Mouse (Mus musculus): Measurements from ENCODE around the gene Cdkal1. TPM values are rescaled to one million over a fixed set of nuclear protein-coding genes. Genes with fewer than 3 reads are reported as not detected.

The Cdkal1 gene
- polyA plus RNA-seq, 3 experiments from 2014 or later, result 29.6 to 54.2 (median 51.8) TPM

DNA sequence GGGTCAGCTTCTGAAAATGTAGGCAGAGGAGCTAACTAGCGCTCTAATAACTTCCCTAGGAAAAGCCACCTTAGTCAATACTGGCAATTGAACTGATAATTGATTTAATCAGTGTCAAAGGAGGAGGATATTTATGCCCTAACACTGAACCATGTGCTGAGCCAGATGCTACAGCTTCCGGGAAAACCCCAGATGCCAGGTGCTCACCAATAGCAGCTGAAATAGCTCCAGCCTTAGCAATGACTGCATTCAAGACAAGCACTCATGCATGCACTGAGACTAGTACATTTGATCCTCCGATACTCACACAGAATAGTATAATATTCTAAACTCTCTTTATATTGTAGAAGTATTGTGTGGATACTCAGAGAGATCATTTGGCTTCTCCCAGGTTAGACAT, 368.8 kb downstream of the Cdkal1 start:
- no peak for ATAC-seq

DNA sequence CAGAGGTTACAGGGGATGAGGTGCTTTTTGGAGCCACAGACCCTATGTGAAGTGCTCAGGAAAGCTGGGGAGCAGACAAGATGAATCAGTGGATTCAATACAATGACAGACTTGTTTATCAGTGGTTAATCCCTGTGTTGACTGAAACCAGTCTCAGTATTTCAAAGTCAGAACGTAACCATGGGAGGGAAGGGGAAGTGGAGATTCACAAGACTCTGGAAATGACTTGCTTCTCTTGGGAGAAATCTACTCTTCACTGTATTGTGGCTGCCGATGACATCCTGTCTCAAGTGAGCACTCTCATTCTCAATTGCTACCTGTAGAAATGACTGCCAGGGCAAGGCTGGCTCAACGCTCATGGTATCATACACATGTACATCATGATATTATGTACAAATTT, 371.5 kb downstream of the Cdkal1 start:
- no peak for ATAC-seq

DNA sequence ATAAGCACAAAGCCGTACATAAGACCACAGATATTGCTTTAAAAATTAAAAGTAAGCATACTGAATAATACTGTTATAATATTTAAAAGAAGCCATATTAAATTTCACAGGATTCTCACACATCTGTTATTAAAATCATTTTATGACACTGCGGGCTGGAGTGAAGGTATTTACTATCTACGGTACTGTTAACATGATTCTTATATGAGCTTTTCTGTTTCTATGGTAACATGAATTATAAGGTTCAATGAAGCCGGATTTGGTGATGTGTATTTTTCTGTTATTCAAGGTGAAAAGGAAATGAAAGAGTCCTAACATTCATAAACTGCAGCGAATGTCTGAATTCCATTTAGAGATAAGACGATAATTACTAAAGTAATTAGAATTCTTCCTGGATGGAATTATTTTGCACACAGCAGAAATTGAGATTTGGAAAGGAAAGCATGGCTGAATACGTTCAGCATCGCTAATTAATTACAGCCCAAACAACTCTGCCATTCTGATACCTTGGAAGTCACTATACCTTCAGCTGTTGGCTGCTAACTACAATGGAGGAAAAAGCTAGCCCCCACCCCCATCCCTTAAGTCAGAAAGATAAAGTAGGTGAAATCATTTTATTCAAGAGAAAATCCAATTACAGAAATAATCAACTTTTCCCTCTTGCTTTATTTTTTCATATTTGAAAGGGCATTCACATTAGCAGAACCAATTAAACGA, 373.2 kb downstream of the Cdkal1 start:
- ATAC-seq, result no peak

DNA sequence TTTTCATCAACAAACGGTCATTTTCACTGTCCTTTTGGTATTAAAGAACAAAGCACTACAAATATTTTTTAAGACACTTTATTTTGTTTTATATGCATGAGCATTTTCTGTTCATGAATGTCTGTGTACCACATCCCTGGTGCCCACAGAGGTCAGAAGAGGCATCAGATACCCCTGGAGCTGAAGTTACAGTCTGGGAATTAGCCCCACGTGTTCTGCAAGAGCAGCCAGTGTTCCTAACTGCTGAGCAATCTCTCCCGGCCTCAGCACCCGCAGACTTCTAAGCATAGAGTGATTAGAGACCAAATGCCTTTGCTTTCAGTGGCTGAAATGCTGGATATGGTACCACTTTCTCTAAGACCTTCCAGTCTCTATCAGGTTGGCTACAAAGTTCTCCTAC, 379.1 kb downstream of the Cdkal1 start:
- ATAC-seq, result no peak

DNA sequence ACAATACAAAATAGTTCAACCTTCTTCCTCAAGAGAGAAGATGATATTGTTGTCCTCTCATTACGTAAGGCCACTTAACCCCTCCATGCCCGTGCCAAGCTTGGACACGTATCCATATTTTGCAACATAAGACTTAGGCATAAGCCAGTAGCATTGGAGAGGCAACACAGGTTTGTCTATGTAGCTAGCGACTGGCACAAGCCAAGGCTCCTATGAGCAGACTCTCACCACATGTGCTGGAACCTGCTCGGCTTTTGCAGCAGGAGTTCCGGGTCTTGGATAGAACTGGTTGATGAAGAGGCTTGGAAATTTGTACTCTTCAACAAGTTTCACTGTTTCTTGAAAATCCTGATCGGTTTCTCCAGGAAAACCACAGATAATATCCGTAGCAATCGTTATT, 381.2 kb downstream of the Cdkal1 start:
- no peak for ATAC-seq

DNA sequence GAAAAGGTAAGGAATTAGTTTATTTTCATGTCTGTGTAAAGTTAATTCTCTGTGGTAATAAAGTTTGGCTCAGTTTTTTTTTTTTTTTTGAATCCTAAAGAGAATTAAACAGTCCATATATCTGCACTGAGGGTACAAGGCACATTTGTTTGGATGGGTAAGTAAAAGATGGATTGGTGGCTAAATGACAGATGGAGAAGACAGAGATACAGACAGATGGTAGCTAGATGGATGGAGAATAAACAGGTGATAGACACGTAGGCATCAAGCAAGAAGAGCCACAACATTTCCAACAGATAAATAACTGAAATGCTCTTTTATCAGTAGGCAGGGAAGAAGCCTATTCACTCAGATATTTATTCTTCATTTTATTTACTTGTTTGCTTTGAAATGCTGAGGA, 381.7 kb downstream of the Cdkal1 start:
- ATAC-seq, result no peak

DNA sequence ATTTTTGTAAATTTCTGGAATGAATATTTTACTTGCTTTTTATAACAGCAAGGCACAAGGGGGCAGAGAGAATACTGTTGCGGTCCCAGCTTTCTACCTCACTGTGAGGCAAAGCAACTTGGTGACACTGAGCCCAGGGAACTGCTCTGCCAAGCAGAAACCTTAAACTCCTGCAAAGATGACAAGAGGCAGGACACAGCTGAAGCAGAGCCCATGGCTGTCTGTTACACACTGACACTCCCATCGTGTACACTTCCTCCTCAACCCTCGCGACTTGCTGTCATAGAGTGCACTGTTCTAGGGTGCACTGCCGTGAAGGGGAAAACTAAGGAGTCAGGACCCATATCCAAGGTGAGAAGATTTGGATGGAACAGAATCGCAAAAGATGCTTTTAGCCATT, 393.2 kb downstream of the Cdkal1 start:
- no peak for ATAC-seq

DNA sequence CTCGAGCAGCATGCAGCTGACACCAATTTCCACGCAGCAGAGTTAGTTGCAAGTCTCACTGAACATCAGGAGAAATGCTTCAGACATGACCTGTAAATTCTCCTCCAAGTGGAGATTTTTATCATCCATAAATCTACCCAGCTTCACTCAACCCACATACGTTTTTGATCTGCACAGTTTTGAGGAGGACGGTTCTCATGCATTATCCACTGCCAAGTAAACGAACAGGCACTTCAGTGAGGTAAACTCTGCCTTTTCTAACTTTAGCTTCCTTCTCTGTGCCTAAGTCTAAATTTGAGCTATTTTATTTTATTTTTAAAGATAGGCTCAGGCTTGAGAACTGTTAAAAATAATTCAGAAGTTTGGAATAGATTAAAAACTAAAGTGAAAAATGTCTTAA, 394.7 kb downstream of the Cdkal1 start:
- ATAC-seq, result no peak

DNA sequence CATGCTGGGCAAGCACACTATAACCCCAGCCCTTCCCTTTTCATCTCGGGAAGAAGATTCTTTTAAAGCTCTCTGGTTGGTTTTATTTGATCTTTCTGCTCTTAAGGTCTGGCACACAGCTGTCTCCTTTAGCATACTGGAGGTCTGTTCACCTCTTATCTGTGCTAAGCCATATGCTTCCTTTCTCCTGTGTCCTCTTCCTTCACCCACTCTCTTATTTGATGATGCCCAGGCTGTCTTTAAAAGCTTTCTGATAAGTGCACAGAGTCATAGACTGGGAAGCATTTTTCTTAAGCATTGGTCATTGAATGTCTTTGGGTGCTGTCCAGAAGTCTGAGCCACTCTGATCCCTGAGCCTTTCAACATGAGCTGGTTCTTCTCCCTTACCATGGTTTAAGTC, 397.1 kb downstream of the Cdkal1 start:
- no peak for ATAC-seq

DNA sequence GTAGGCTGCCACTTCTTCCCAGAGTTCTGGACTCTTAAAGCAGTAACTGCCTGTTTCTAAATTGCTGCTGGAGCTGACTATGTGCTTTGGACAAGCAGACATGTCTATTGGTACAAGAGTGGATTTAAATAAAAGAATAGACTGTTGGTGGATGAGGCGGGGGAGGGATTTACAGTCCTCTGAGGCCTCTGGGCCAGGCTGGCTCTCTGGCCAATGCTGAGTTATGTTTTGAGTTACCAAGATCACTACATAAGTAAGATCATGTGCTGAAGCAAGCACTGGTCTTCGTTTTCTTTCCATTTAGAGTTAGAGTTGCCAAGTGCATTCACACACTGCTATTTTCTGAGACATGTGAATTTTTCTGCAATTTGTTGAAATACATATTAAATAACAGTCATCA, 418.4 kb downstream of the Cdkal1 start:
- ATAC-seq, result no peak

DNA sequence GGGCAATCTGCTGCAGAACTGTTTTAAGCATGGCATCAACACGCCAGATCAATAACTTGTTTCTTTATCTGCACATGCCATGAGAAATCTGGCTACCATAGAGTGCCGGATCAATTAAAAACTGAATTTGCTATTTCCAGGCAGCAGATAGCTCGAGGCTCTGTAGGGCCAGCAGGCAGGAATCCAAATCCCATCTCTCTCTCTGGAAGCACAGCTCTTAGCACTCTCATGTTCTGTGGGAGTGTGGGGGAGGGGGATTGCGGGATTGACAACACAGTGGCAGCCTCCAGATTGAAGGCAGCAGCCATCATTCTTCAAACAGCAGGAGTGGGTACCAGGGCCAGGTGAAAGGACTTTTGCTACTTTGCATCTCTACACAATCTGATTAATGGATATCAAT, 420.7 kb downstream of the Cdkal1 start:
- no peak for ATAC-seq

DNA sequence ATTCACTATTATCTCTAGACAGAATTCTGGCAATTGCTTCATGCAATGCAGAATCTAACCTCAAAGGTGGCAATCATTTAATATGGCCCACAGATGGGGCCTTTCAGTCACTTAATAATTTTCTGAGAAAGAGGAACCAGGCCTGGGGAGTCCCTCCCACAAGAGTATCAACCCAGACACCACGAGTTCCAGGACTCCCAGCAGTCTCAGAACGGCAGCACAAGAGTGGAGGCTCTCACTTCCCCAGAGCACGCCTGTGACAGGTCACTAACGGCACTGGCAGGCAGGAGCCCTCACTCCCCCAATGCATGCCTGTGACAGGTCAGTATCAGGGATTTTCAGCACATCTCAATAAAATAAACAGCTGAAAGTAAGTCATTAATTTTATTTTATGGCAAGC, 424.6 kb downstream of the Cdkal1 start:
- no peak for ATAC-seq

DNA sequence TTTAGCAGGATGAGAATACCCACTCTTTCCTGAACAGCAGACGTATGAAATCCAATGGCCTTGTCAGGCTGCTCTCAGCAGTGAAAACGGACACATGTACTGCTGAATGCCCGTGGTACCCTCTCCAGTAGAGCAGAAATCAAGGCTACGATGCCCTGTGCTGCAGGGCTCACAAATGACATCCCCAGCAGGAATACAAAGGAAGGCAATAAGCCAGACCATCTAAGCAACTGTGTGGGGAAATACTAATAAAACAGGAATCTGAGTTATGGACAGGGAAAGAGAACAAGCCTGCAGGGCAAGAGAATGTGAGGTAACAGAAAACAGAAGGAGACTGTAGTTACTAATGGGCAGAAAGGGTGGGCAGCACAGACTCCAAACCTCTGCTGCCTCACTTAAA, 425.6 kb downstream of the Cdkal1 start:
- no peak for ATAC-seq

DNA sequence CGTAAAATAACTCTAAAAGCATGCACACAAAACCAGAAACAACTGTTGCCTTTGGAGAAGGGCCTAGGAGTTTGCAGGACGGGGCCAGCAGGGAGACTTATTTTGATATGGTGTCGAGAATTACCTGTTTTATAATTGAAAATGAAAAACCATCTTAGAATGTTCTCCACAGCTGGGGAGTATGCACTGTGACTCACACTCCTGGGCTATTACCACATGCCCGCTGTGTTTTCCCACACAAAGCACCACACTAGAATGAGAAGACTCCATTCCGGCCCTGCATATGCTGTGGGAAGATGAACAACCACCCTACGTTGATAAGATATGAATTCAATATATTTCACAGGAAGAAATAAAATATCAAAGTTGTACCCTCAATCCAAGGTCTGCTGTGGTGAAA, 426.3 kb downstream of the Cdkal1 start:
- no peak for ATAC-seq

DNA sequence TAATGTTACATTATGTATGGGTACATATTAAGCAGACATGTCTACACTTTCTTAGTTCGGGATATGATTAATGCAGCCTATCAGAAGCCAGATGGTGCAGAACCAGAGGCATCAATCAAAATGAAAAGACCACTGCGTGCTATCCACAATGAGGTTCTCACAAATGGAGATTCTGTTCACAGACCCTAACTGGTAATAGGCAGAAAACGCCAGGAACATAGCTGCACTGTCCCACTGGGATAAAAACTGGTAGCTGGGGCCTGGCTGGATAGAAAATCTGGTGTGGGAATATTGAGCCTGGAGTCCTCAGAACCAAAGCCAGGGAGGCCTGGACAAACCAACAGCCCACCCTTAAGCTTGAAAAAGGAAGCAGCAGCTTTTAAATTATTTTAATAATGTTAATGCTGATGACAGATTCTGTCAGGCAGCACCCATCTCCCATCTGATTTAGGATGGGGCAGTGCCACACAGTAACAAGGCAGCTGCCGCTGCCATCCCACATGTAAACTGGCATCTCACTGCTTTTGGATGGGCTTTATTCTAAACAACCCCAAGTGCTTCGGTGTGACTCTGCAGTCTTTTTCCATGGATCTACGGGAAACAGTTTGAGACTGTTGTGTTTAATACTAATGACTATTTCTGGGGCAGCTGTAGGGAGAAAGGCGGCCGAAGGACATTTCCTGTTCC, 438.9 kb downstream of the Cdkal1 start:
- ATAC-seq, result no peak

DNA sequence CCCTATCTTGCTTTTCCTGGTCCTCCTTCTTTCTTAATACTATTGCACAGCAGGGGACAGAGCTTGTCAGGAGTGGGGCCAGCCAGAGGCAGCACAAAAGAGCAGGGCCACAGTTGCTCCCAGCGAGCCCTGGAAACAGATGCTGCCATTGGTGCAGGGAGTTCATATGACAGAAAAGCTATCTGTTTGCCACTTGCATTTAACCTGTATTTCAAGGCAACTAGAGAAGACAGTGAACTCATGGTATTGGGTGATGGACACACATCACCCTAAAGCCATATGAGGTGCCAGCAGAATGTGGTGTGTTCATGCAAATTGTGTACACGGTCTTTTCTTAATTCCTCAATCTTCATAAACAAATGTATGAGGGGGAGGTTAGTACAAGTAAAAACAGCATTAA, 439.5 kb downstream of the Cdkal1 start:
- ATAC-seq, result no peak

DNA sequence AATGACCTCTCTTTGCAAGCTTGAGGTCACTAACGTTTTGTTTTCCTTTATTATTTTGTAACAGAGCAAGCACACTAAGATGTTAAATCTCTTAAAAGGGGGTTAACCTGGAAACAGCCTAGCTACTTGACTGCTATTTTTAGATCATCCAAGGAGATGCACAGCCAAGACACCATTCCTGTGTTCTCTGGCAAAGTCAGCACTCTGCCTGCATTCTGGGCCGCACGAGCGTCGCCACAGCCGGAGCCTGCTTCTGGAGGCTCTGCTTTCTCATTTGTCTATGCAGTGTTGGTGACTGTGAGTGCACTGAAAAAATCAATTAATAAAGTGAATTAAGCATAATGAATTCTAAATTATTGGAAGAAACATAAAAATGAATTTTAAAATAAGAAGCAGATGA, 440.6 kb downstream of the Cdkal1 start:
- no peak for ATAC-seq

DNA sequence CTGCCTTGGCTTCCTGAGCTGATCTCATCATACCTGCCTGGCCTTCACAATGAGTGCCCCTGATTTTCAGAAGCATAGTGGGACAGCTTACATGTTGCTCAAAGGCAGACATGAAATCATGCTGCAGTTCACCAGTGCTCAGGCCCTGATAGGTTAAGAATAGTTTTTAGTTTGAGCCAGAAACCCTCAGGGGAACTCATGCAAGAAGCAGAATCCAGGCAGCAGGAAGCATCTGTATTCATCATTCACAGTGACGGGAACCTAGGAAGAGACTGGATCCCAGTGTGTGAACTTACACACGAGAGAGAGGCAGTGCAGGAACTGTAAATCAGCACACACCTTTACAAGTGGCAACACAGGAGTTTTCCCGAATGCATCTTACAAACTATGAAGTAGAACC, 441.0 kb downstream of the Cdkal1 start:
- ATAC-seq, result no peak

DNA sequence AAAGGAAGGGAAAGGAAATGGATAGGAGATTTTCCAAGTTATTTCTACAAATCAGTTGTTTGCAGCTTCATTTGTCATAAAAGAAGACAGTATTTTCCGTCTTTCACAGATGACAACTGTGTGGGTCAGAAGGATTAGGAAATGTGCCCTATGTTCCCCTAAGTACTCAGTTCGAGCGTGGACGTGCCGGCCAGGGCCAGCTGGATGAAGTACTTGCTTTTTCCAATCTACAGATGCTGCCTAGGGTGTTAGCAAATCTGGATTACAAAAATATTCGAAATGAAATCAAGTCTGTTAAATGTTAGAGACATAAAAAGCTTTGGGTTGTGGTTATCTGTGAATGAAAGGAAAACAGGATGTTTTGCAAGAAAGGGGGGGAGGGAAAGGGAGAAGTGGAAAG, 444.3 kb downstream of the Cdkal1 start:
- no peak for ATAC-seq

DNA sequence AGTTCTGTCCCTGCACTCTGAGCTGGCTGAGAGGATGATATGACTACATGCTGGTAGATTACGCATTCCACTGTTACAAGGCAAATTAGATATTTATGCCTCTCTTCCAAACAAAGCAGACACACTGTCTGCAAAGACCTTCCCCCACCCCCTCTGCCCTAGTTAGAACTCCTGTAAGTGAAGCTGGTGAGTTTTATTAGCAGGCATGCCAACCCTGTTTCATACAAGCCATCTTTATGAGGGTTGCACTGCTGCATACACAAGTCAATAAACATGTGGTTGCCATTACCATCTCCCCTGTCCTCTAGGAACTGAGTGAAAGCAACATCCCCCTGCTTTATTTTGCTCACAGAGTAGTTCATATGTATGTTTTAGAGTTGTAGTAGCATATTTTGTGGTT, 447.9 kb downstream of the Cdkal1 start:
- no peak for ATAC-seq

DNA sequence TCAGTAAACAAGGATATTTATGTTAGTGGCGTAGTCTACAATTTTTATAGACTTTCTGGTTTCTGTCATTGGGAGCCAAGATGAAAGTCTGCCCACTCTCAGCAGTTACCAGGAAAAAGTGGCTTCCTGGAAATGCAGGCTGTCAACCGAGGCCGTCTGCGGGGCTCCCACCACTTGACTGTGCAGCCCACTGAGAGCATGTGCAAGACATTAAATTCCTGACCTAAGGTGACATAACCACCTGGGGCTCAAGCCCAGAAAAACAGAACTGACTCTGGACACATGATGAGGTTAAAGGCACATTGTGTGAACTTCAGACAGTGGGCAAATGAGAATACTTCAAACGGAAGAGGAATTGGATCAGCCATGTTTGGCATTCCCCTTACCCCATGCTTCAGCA, 450.2 kb downstream of the Cdkal1 start:
- ATAC-seq, result no peak

DNA sequence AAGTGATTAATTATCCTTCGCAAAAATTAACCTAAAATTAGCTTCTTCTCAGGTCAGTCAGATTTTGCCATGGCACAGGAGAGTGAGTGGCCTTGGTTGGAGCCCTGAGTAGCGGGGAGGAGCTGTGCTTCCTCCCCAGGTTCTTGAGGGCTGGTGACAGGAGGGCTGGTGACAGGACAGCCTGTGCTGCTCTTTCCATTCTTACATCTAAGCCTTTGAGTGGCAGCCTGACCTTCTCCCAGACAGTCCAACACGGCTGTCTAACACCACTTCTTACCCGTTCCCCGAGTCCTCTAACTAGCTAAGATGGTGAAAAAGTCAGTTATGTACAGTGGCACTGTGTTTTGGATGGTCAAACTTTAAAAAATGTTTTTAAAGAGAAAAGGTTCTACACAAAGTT, 452.3 kb downstream of the Cdkal1 start:
- no peak for ATAC-seq

DNA sequence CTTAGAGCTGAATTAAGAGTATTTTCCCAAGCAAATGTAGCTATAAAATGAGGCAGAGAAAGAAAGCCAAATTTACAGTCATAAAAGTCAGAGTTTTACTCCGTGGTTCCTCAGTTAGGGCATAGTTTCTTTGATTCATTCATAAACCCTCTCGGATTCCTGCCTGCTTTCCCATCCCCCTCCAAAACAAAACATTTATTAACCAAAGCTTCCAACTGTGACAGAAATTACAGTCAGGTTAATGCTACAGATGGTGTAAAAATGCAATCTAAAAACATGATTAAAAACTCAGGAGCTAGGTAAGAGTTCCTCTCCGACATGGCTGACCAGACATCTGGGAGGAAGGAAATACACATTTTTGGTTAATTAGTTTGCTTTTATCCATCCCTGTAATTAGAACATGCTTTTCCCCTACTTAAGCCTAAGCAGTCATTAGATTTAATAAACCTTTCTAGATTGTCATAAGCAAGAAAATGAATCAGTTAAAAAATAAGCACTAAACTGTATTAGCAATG, 452.9 kb downstream of the Cdkal1 start:
- ATAC-seq, result no peak

DNA sequence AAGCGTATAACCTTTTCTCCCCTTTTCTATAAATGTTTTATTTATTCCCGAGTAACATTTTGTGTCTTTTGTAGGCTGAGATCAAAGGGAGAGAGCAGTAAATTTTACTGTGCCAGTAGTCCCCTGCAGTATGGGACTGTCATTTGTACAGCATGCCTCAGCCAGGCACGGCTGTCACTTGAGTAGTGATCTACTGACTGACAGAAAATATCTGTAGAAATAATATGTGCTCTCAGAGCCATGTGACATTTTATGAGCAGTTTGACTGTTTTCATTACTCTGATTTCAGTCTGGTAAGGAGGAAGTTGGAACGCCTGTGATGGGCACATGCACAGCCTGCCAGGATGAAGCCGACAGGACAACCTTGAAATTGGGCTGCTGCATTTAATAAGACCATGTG, 455.6 kb downstream of the Cdkal1 start:
- ATAC-seq, result no peak

DNA sequence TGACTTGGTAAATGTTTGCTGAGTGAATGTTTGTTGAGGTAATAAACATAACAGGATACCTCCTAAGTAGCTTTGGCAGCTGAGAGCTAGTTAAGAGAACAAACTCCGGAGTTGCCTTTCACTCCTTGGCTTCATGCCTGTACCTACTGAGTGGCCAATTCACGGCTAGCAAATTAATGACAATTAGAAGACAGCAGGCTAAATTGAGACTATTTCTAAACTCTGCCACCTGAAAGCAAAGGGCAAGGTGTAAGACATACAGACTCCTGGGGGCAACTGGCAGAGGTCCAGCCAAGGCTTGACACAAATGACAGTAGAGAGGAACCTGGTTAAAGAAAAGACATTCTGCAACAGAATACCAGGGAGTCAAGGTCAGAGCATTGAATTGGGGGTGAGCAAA, 457.0 kb downstream of the Cdkal1 start:
- ATAC-seq, result no peak

Measured in inflammation-experienced regulatory T-cells, adult 6 months (primary cell).